Mouse (Mus musculus): Measurements from ENCODE around the gene Lamb3. TPM values are rescaled to one million over a fixed set of nuclear protein-coding genes. Genes with fewer than 3 reads are reported as not detected.

Gene Lamb3
- polyA plus RNA-seq, 1 experiment from 2014 or later, result 0.52 TPM

Other genes starting within 250 kb of the Lamb3 start
- gene Syt14, start 171.9 kb upstream of the Lamb3 start, polyA plus RNA-seq (2016; fragmentation: Nextera tagmentation; extraction: Ambion mirVana), result 8.1 and 8.3 TPM in 2 replicates
- 8.5 and 9.1 TPM in 2 replicates for gene Diexf, start 77.4 kb upstream of the Lamb3 start, polyA plus RNA-seq (2016; fragmentation: Nextera tagmentation; extraction: Ambion mirVana)
- gene Irf6, start 54.6 kb upstream of the Lamb3 start, polyA plus RNA-seq (2016; fragmentation: Nextera tagmentation; extraction: Ambion mirVana), result 3.0 and 3.5 TPM in 2 replicates
- gene A130010J15Rik, start 39.7 kb upstream of the Lamb3 start, polyA plus RNA-seq (2016; fragmentation: Nextera tagmentation; extraction: Ambion mirVana), result 15.7 TPM in 2 replicates
- 2.6 and 3.6 TPM in 2 replicates for gene Traf3ip3, start 6.0 kb upstream of the Lamb3 start, polyA plus RNA-seq (2016; fragmentation: Nextera tagmentation; extraction: Ambion mirVana)
- 0.17 and 0.21 TPM in 2 replicates for gene Hsd11b1, start 56.4 kb downstream of the Lamb3 start, polyA plus RNA-seq (2016; fragmentation: Nextera tagmentation; extraction: Ambion mirVana)
- 6.4 and 7.1 TPM in 2 replicates for gene G0s2, start 65.5 kb downstream of the Lamb3 start, polyA plus RNA-seq (2016; fragmentation: Nextera tagmentation; extraction: Ambion mirVana)
- 19.7 and 20.3 TPM in 2 replicates for gene Camk1g, start 162.6 kb downstream of the Lamb3 start, polyA plus RNA-seq (2016; fragmentation: Nextera tagmentation; extraction: Ambion mirVana)

Data from hindbrain, embryonic 12.5 days (tissue).